Mouse (Mus musculus): ENCODE results near the gene Edil3.

DNA sequence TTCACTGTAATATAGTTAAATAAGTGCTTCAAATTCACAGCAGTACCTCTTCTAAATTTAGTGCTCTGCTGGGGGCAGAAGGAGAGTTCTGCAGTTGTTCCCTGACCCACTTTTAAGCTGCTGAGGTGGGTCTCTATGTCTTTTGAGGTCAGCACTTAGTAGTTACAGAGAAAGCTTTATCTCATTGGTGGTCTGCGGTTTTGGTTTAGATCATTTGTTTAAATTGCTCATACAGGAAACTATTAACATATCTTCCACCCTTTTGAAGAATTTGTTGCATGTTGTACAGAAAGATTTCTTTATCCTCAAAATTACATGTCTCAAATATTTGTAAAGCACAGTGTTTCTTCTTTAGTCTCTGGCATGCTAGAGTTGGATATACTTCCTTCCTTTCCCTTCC is 12.5 kb downstream of the Edil3 start:
- TF ChIP-seq POLR2A (IDR thresholded peaks at IDR 0.05; ENCODE audit: low read depth, low read length): no peak
- no peak for TF ChIP-seq CTCF (IDR thresholded peaks at IDR 0.05; ENCODE audit: extremely low read depth, insufficient read length, insufficient replicate concordance, low read depth, low read length)

All from small intestine, adult 2 months (tissue).